Mouse (Mus musculus): ENCODE results near the gene Dnlz. TPM values are rescaled to one million over a fixed set of nuclear protein-coding genes. Genes with fewer than 3 reads are reported as not detected.

Dnlz gene
- total and polyA plus RNA-seq, 3 experiments, result 7.6 to 14.2 (median 9.4) TPM

DNA sequence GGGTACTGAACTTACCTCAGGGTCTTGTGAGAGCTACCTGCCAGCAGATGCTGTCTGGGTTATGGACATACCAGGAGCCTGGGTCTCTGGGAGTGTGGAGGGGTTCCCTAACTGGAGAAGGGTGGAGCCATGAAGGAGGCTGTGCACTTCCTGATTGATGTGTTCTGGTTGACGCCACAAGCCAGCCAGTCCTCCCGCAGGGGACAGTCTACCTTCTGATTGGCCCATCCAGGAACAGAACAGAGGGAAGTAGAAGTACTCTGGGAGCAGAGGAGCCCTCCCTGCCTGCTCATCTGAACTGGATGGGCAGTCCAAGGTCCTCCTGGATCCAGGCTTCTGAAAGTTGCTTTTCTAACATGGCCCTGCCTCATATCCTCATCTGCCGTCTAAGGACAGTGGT, 8.9 kb upstream of the Dnlz start, which contains the start of gene Card9:
TSS of gene Card9 (minus strand) at position 147 of the 400 bp plus-strand sequence.
- ATAC-seq (ENCODE audit: extremely low read depth, insufficient number of reproducible peaks, low FRiP score, poor library complexity, severe bottlenecking), result no peak
- peaks cover 21% of the 10 kb centered on the region for H3K27me3 ChIP-seq (ENCODE audit: insufficient read depth, low read length)

DNA sequence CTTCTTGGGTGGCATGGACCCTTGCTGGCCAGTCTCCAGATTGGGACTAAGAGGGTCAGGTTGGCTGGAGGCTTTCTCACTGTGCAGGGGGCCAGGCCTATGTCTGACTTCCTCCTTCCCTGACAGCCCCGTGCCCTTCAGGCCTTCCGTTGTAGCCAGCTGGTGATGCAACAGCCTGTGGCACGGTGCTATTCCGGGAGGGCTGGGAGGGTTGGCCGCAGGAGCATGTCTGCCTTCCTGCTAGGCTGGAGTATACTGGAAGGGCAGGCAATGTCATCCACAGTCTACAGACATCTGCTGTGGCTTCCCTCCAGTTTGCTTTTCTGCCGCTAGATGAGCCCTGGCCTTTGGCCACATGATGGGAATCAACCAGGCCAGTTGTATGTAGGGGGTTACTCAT, 8.1 kb upstream of the Dnlz start:
- Histone ChIP-seq H3K9me3 (replicated peaks) (no peaks in the 10 kb centered on the region), H3K4me1 (ENCODE audit: insufficient read depth, low read depth, low read length) (peaks cover 6% of the 10 kb centered on the region; the same call in 1 of the 2 replicates), H3K27me3 (ENCODE audit: insufficient read depth, low read length) (peaks cover 25% of the 10 kb centered on the region), H3K36me3 (replicated peaks) (peaks cover 46% of the 10 kb centered on the region), H3K4me3 (ENCODE audit: low read depth, low read length) (no peak overlapping the region)
- ATAC-seq (ENCODE audit: extremely low read depth, insufficient number of reproducible peaks, low FRiP score, poor library complexity, severe bottlenecking), result no peak
- TF ChIP-seq POLR2AphosphoS5 (IDR thresholded peaks at IDR 0.05; ENCODE audit: insufficient replicate concordance, low read depth, low read length), result no peak
- no peak for TF ChIP-seq TAL1 (conservative IDR thresholded peaks at IDR 0.05; ENCODE audit: low read depth, low read length)
- TF ChIP-seq GATA2 (IDR thresholded peaks at IDR 0.05; ENCODE audit: borderline replicate concordance, low read depth, low read length), result no peak
- no peak for TF ChIP-seq GATA1 (IDR thresholded peaks at IDR 0.05; ENCODE audit: borderline replicate concordance, low read length)
- no peak for TF ChIP-seq CTCF (IDR thresholded peaks at IDR 0.05; ENCODE audit: low read depth, low read length)
- no peak for DNase-seq (ENCODE audit: low spot score)

More for the DNA sequence above, 8.9 kb upstream of the Dnlz start, which contains the start of gene Card9:
- Histone ChIP-seq H3K4me1 (ENCODE audit: insufficient read depth, low read depth, low read length) (peaks cover 6% of the 10 kb centered on the region; the same call in 1 of the 2 replicates), H3K9me3 (replicated peaks) (no peaks in the 10 kb centered on the region), H3K36me3 (replicated peaks) (peaks cover 53% of the 10 kb centered on the region), H3K4me3 (ENCODE audit: low read depth, low read length) (no peak within 1 kb of the TSS)
- TF ChIP-seq GATA2 (IDR thresholded peaks at IDR 0.05; ENCODE audit: borderline replicate concordance, low read depth, low read length) (no peak), CTCF (IDR thresholded peaks at IDR 0.05; ENCODE audit: low read depth, low read length) (no peak), TAL1 (conservative IDR thresholded peaks at IDR 0.05; ENCODE audit: low read depth, low read length) (no peak), GATA1 (IDR thresholded peaks at IDR 0.05; ENCODE audit: borderline replicate concordance, low read length) (no peak), POLR2AphosphoS5 (IDR thresholded peaks at IDR 0.05; ENCODE audit: insufficient replicate concordance, low read depth, low read length) (no peak)
- DNase-seq (ENCODE audit: low spot score), result no peak

DNA sequence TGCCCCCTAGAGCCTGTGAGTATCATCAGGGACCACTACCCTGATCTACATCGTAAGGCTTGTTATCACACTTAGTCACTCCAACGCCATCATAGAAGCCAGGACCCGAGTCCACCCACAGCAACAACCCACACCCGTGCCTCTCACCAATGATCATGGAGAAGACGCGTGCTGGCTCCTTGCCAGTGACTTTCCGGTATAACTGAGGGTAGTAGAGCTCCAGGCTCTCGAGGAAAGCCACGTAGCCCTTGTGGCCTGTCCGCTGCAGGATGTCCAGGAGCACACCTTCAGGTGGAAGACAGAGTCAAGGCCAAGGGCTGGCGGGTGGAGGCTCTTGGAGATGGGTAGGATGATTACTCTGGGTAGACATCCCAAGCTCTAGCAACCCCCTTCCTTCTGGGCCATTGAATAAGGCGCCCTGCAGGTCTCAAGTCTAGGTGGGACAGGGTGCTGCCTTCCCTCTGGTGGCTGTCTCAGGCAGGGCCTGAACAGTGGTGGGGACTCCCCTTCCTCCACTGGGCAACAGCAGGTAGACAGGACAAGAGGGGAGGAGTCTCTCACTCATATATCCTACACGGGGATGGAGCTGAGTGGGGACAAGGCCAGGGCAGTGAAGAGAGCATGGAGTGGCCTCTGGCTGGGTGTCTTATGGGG, 6.9 kb upstream of the Dnlz start:
- H3K4me3 ChIP-seq (ENCODE audit: low read depth, low read length), result no peak overlapping the region

DNA sequence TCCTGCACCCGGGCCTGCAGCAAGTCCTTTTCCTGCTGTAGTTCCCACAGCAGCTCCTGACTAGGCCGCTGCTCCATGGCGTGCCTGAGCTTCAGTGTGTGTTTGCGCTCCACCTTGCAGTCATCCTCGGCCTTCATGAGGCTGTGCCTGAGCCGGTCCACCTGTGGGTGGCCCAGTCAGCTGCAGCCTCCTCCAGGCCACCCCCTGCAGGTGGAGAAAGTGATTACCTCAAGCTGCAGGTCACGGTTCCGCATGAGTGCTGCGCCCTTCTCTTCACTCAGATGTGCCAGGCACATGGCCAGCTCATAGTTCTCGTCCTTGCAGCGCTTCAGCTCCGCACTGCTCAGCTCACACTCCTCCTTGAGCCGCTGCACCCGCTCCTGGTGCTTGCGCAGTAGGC, 5.6 kb upstream of the Dnlz start:
- DNase-seq (ENCODE audit: low spot score), result no peak
- Histone ChIP-seq H3K9me3 (replicated peaks) (no peaks in the 10 kb centered on the region), H3K4me1 (ENCODE audit: insufficient read depth, low read depth, low read length) (peaks cover 21% of the 10 kb centered on the region), H3K36me3 (replicated peaks) (peaks cover 21% of the 10 kb centered on the region), H3K4me3 (ENCODE audit: low read depth, low read length) (no peak overlapping the region), H3K27me3 (ENCODE audit: insufficient read depth, low read length) (peaks cover 31% of the 10 kb centered on the region)
- no peak for ATAC-seq (ENCODE audit: extremely low read depth, insufficient number of reproducible peaks, low FRiP score, poor library complexity, severe bottlenecking)
- TF ChIP-seq TAL1 (conservative IDR thresholded peaks at IDR 0.05; ENCODE audit: low read depth, low read length) (no peak), GATA1 (IDR thresholded peaks at IDR 0.05; ENCODE audit: borderline replicate concordance, low read length) (no peak), GATA2 (IDR thresholded peaks at IDR 0.05; ENCODE audit: borderline replicate concordance, low read depth, low read length) (no peak), POLR2AphosphoS5 (IDR thresholded peaks at IDR 0.05; ENCODE audit: insufficient replicate concordance, low read depth, low read length) (no peak), CTCF (IDR thresholded peaks at IDR 0.05; ENCODE audit: low read depth, low read length) (no peak)

More for the DNA sequence above, 6.9 kb upstream of the Dnlz start:
- Histone ChIP-seq H3K9me3 (replicated peaks) (no peaks in the 10 kb centered on the region), H3K4me1 (ENCODE audit: insufficient read depth, low read depth, low read length) (peaks cover 8% of the 10 kb centered on the region), H3K36me3 (replicated peaks) (peaks cover 34% of the 10 kb centered on the region), H3K27me3 (ENCODE audit: insufficient read depth, low read length) (peaks cover 31% of the 10 kb centered on the region)
- DNase-seq (ENCODE audit: low spot score) (no peak), ATAC-seq (ENCODE audit: extremely low read depth, insufficient number of reproducible peaks, low FRiP score, poor library complexity, severe bottlenecking) (no peak)
- TF ChIP-seq CTCF (IDR thresholded peaks at IDR 0.05; ENCODE audit: low read depth, low read length) (no peak), POLR2AphosphoS5 (IDR thresholded peaks at IDR 0.05; ENCODE audit: insufficient replicate concordance, low read depth, low read length) (no peak), TAL1 (conservative IDR thresholded peaks at IDR 0.05; ENCODE audit: low read depth, low read length) (no peak), GATA1 (IDR thresholded peaks at IDR 0.05; ENCODE audit: borderline replicate concordance, low read length) (no peak), GATA2 (IDR thresholded peaks at IDR 0.05; ENCODE audit: borderline replicate concordance, low read depth, low read length) (no peak)

GRCm38 (mm10) chr2:26356678-26357077, 4.8 kb upstream of the Dnlz start:
- TF ChIP-seq CTCF (IDR thresholded peaks at IDR 0.05; ENCODE audit: low read depth, low read length), result no peak
- TF ChIP-seq GATA2 (IDR thresholded peaks at IDR 0.05; ENCODE audit: borderline replicate concordance, low read depth, low read length), result no peak
- no peak for TF ChIP-seq POLR2AphosphoS5 (IDR thresholded peaks at IDR 0.05; ENCODE audit: insufficient replicate concordance, low read depth, low read length)
- no peak for TF ChIP-seq GATA1 (IDR thresholded peaks at IDR 0.05; ENCODE audit: borderline replicate concordance, low read length)
- no peak for TF ChIP-seq TAL1 (conservative IDR thresholded peaks at IDR 0.05; ENCODE audit: low read depth, low read length)
- Histone ChIP-seq H3K36me3 (replicated peaks) (peaks cover 14% of the 10 kb centered on the region), H3K4me3 (ENCODE audit: low read depth, low read length) (no peak overlapping the region), H3K4me1 (ENCODE audit: insufficient read depth, low read depth, low read length) (peaks cover 25% of the 10 kb centered on the region), H3K9me3 (replicated peaks) (no peaks in the 10 kb centered on the region), H3K27me3 (ENCODE audit: insufficient read depth, low read length) (peaks cover 31% of the 10 kb centered on the region)
- DNase-seq (ENCODE audit: low spot score) (no peak), ATAC-seq (ENCODE audit: extremely low read depth, insufficient number of reproducible peaks, low FRiP score, poor library complexity, severe bottlenecking) (no peak)

GRCm38 (mm10) chr2:26356231-26356630, 4.3 kb upstream of the Dnlz start:
- H3K4me3 ChIP-seq (ENCODE audit: low read depth, low read length), result no peak overlapping the region
- H3K27me3 ChIP-seq (ENCODE audit: insufficient read depth, low read length), result peaks cover 31% of the 10 kb centered on the region
- TF ChIP-seq TAL1 (conservative IDR thresholded peaks at IDR 0.05; ENCODE audit: low read depth, low read length) (no peak), GATA1 (IDR thresholded peaks at IDR 0.05; ENCODE audit: borderline replicate concordance, low read length) (no peak), GATA2 (IDR thresholded peaks at IDR 0.05; ENCODE audit: borderline replicate concordance, low read depth, low read length) (no peak)
- H3K4me1 ChIP-seq (ENCODE audit: insufficient read depth, low read depth, low read length), result peaks cover 28% of the 10 kb centered on the region
- DNase-seq (ENCODE audit: low spot score) (no peak), ATAC-seq (ENCODE audit: extremely low read depth, insufficient number of reproducible peaks, low FRiP score, poor library complexity, severe bottlenecking) (no peak)
- H3K9me3 ChIP-seq (replicated peaks), result no peaks in the 10 kb centered on the region
- H3K36me3 ChIP-seq (replicated peaks), result peaks cover 10% of the 10 kb centered on the region
